ENCODE assay signal across 12 mouse cellular contexts in genomic region chr13:45751231-45751630, GRCm38 (mm10).
DNase-seq lines count a peak whose midpoint lies in the region; ATAC-seq and TF ChIP-seq lines count a peak whose summit lies in the region.
"Had no signal": no experiment of that assay in that cellular context is flagged by ENCODE, and none has a peak within 500 bp of the region (broad histone marks: within the 10 kb centered on the region; RNA-seq: fewer than 3 reads in every experiment).

No protein-coding gene starts in this region.

- H3K27me3 ChIP-seq in limb, embryonic 14.5 days (ENCODE audit: control insufficient read depth, insufficient read depth, low read length) = no peaks in the 10 kb centered on the region
- H3K27me3 ChIP-seq in limb, embryonic 10.5 days (ENCODE audit: low read depth, poor library complexity, severe bottlenecking) = no peaks in the 10 kb centered on the region
- H3K27me3 ChIP-seq in neural tube, embryonic 13.5 days = no peaks in the 10 kb centered on the region
- H3K27me3 ChIP-seq: heart, embryonic 13.5 days; intestine, embryonic 15.5 days; lung, embryonic 15.5 days had no signal

- peak; percentile 32 for DNase-seq in embryo, embryonic 10.5 days (ENCODE audit: low spot score)
- no peak for DNase-seq in embryo, embryonic 9.5 days (ENCODE audit: extremely low spot score)
- peak; percentile 31 for DNase-seq in limb, embryonic 14.5 days (ENCODE audit: low spot score)
- no peak for DNase-seq in limb, embryonic 10.5 days (ENCODE audit: low spot score)
- DNase-seq in adrenal gland, postnatal 36 days = peak; percentile 48 to 52
- DNase-seq in left cerebral cortex, adult 8-10 months (ENCODE audit: low spot score in 2 of 2) = no peak
- DNase-seq in gastrocnemius, postnatal 10 days = no peak
- DNase-seq: cerebellum, postnatal 25 days had no signal

- no peaks in the 10 kb centered on the region for H3K9me3 ChIP-seq in limb, embryonic 14.5 days (ENCODE audit: control insufficient read depth, low read length)
- H3K9me3 ChIP-seq in limb, embryonic 10.5 days (replicated peaks) = no peaks in the 10 kb centered on the region
- H3K9me3 ChIP-seq in neural tube, embryonic 13.5 days = no peaks in the 10 kb centered on the region
- H3K9me3 ChIP-seq: heart, embryonic 13.5 days; intestine, embryonic 15.5 days; lung, embryonic 15.5 days had no signal

- H3K36me3 ChIP-seq in limb, embryonic 14.5 days (ENCODE audit: control insufficient read depth, insufficient read depth, low read length) = no peaks in the 10 kb centered on the region
- H3K36me3 ChIP-seq in limb, embryonic 10.5 days = no peaks in the 10 kb centered on the region
- no peaks in the 10 kb centered on the region for H3K36me3 ChIP-seq in neural tube, embryonic 13.5 days
- H3K36me3 ChIP-seq: intestine, embryonic 15.5 days; lung, embryonic 15.5 days had no signal

- ATAC-seq in limb, embryonic 14.5 days (ENCODE audit: low FRiP score, low read depth) = no peak
- no peak for ATAC-seq in neural tube, embryonic 13.5 days (ENCODE audit: low read depth)
- ATAC-seq: intestine, embryonic 15.5 days had no signal

- H3K9ac ChIP-seq in limb, embryonic 14.5 days (ENCODE audit: low read depth, low read length, severe bottlenecking) = no peak overlapping the region
- no peak overlapping the region for H3K9ac ChIP-seq in neural tube, embryonic 13.5 days
- H3K9ac ChIP-seq: heart, embryonic 13.5 days; intestine, embryonic 15.5 days; lung, embryonic 15.5 days had no signal

- H3K4me3 ChIP-seq in limb, embryonic 14.5 days (replicated peaks; ENCODE audit: low read length) = no peak overlapping the region
- no peak overlapping the region for H3K4me3 ChIP-seq in limb, embryonic 10.5 days
- no peak overlapping the region for H3K4me3 ChIP-seq in neural tube, embryonic 13.5 days
- H3K4me3 ChIP-seq: heart, embryonic 13.5 days; intestine, embryonic 15.5 days; lung, embryonic 15.5 days had no signal

- H3K27ac ChIP-seq in limb, embryonic 14.5 days (replicated peaks; ENCODE audit: low read depth, low read length) = no peak overlapping the region
- H3K27ac ChIP-seq in limb, embryonic 10.5 days = no peak overlapping the region
- H3K27ac ChIP-seq in neural tube, embryonic 13.5 days (replicated peaks) = peak overlapping the region; percentile 49
- H3K27ac ChIP-seq: intestine, embryonic 15.5 days; lung, embryonic 15.5 days had no signal

- WGBS in limb, embryonic 14.5 days = 57% methylated on average over 2 of the region's 2 CpGs
- WGBS in limb, embryonic 10.5 days = 84% methylated on average over 2 of the region's 2 CpGs
- 53% methylated on average over 2 of the region's 2 CpGs for WGBS in neural tube, embryonic 13.5 days

- TF ChIP-seq POLR2A in limb, embryonic 14.5 days (IDR thresholded peaks at IDR 0.05; ENCODE audit: borderline replicate concordance, extremely low read depth, insufficient read depth, insufficient read length) = no peak

- no peak overlapping the region for H3K4me2 ChIP-seq in limb, embryonic 14.5 days (replicated peaks; ENCODE audit: low read depth, low read length, severe bottlenecking)
- no peak overlapping the region for H3K4me2 ChIP-seq in neural tube, embryonic 13.5 days
- H3K4me2 ChIP-seq: heart, embryonic 13.5 days; intestine, embryonic 15.5 days; lung, embryonic 15.5 days had no signal

- peaks cover 22% of the 10 kb centered on the region for H3K4me1 ChIP-seq in limb, embryonic 14.5 days (ENCODE audit: control insufficient read depth, insufficient read depth, low read length)
- peaks cover 20% of the 10 kb centered on the region for H3K4me1 ChIP-seq in limb, embryonic 10.5 days
- H3K4me1 ChIP-seq in neural tube, embryonic 13.5 days (replicated peaks) = peaks cover 28% of the 10 kb centered on the region

Comparison
In these comparisons a context has a peak if more than half of its experiments do, and no peak if none do; other contexts are left out.
1. DNase-seq: peak in embryo, embryonic 10.5 days (single experiment), limb, embryonic 14.5 days (single experiment) and adrenal gland, postnatal 36 days (2 of 2); none in embryo, embryonic 9.5 days (single experiment), limb, embryonic 10.5 days (single experiment), left cerebral cortex, adult 8-10 months (0 of 2) and gastrocnemius, postnatal 10 days (single experiment).